ENCODE assay signal across 8 mouse cellular contexts in genomic region chr6:127109402-127109930, GRCm38 (mm10). TPM values are rescaled to one million over a fixed set of nuclear protein-coding genes. Genes with fewer than 3 reads are reported as not detected.
A peak's percentile ranks its signal among the peaks of the same experiment; 100 is the strongest.
DNase-seq lines count a peak whose midpoint lies in the region; ATAC-seq and TF ChIP-seq lines count a peak whose summit lies in the region.

Gene Tigar, minus strand, starts transcription at chr6:127109557.

- peak within 1 kb of the TSS; percentile 85 for H3K4me3 ChIP-seq in bone marrow, adult 2 months (replicated peaks; ENCODE audit: control insufficient read depth, low read depth, low read length)
- peak within 1 kb of the TSS; percentile 61 for H3K4me3 ChIP-seq in embryonic facial prominence, embryonic 15.5 days (replicated peaks)
- peak within 1 kb of the TSS; percentile 52 for H3K4me3 ChIP-seq in limb, embryonic 14.5 days (replicated peaks; ENCODE audit: low read length)
- peak within 1 kb of the TSS; percentile 52 for H3K4me3 ChIP-seq in midbrain, postnatal 0 days (ENCODE audit: low read depth, low read length)

- WGBS in bone marrow, adult 2 months, result under 1% methylated on average over 37 of the region's 37 CpGs
- WGBS in embryonic facial prominence, embryonic 15.5 days, result under 1% methylated on average over 37 of the region's 37 CpGs
- WGBS in limb, embryonic 14.5 days, result under 1% methylated on average over 37 of the region's 37 CpGs
- 1% methylated on average over 37 of the region's 37 CpGs for WGBS in midbrain, postnatal 0 days

- no peaks in the 10 kb centered on the region for H3K27me3 ChIP-seq in embryonic facial prominence, embryonic 15.5 days
- no peaks in the 10 kb centered on the region for H3K27me3 ChIP-seq in limb, embryonic 14.5 days (ENCODE audit: control insufficient read depth, insufficient read depth, low read length)
- H3K27me3 ChIP-seq in midbrain, postnatal 0 days (ENCODE audit: insufficient read depth, low read length), result no peaks in the 10 kb centered on the region

- peak within 1 kb of the TSS; percentile 40 for H3K9ac ChIP-seq in embryonic facial prominence, embryonic 15.5 days
- H3K9ac ChIP-seq in limb, embryonic 14.5 days (ENCODE audit: low read depth, low read length, severe bottlenecking), result peak within 1 kb of the TSS; percentile 53
- peak within 1 kb of the TSS; percentile 48; the same call in 1 of the 2 replicates for H3K9ac ChIP-seq in midbrain, postnatal 0 days (replicated peaks; ENCODE audit: low read length, poor library complexity, severe bottlenecking)

- peak; percentile 93 for TF ChIP-seq POLR2A in bone marrow, adult 2 months (IDR thresholded peaks at IDR 0.05; ENCODE audit: borderline replicate concordance, control insufficient read depth, low read depth, low read length)
- peak; percentile 68; the same call in 1 of the 2 replicates for TF ChIP-seq POLR2A in limb, embryonic 14.5 days (IDR thresholded peaks at IDR 0.05; ENCODE audit: borderline replicate concordance, extremely low read depth, insufficient read depth, insufficient read length)

- peak; percentile 98 for ATAC-seq in embryonic facial prominence, embryonic 15.5 days (ENCODE audit: insufficient number of reproducible peaks, low FRiP score, low TSS enrichment, low read depth)
- peak; percentile 100 for ATAC-seq in limb, embryonic 14.5 days (ENCODE audit: low FRiP score, low read depth)
- ATAC-seq in midbrain, postnatal 0 days (ENCODE audit: low FRiP score), result peak; percentile 98

- TF ChIP-seq CTCF in bone marrow, adult 2 months (IDR thresholded peaks at IDR 0.05; ENCODE audit: control insufficient read depth, insufficient read depth, low read length), result no peak
- TF ChIP-seq CTCF in midbrain, postnatal 0 days (IDR thresholded peaks at IDR 0.05), result peak; percentile 21; the same call in 1 of the 2 replicates

- peak; percentile 98 for DNase-seq in 416B (ENCODE audit: low read depth)
- DNase-seq in heart, adult 8-10 months (ENCODE audit: low spot score), result peak; percentile 92
- DNase-seq in kidney, adult 9 months, result peak; percentile 97
- peak; percentile 94 for DNase-seq in limb, embryonic 14.5 days (ENCODE audit: low spot score)
- DNase-seq in midbrain, postnatal 0 days (ENCODE audit: low spot score), result peak; percentile 96
- peak; percentile 78 to 82 for DNase-seq in spleen, postnatal 14 days (ENCODE audit: low spot score in 2 of 2)

- H3K36me3 ChIP-seq in embryonic facial prominence, embryonic 15.5 days, result no peaks in the 10 kb centered on the region
- H3K36me3 ChIP-seq in limb, embryonic 14.5 days (ENCODE audit: control insufficient read depth, insufficient read depth, low read length), result no peaks in the 10 kb centered on the region
- no peaks in the 10 kb centered on the region for H3K36me3 ChIP-seq in midbrain, postnatal 0 days (ENCODE audit: insufficient read depth, low read length)

- H3K4me1 ChIP-seq in bone marrow, adult 2 months (ENCODE audit: control insufficient read depth, insufficient read depth, low read length), result peaks cover 2% of the 10 kb centered on the region; the same call in 1 of the 2 replicates
- H3K4me1 ChIP-seq in embryonic facial prominence, embryonic 15.5 days, result peaks cover 13% of the 10 kb centered on the region; the same call in 1 of the 2 replicates
- peaks cover 9% of the 10 kb centered on the region; the same call in 1 of the 2 replicates for H3K4me1 ChIP-seq in limb, embryonic 14.5 days (ENCODE audit: control insufficient read depth, insufficient read depth, low read length)
- H3K4me1 ChIP-seq in midbrain, postnatal 0 days (ENCODE audit: insufficient read depth, low read length), result no peaks in the 10 kb centered on the region

- H3K4me2 ChIP-seq in embryonic facial prominence, embryonic 15.5 days (replicated peaks), result peak within 1 kb of the TSS; percentile 82
- peak within 1 kb of the TSS; percentile 72 for H3K4me2 ChIP-seq in limb, embryonic 14.5 days (replicated peaks; ENCODE audit: low read depth, low read length, severe bottlenecking)
- peak within 1 kb of the TSS; percentile 65 for H3K4me2 ChIP-seq in midbrain, postnatal 0 days (ENCODE audit: low read depth, low read length, poor library complexity, severe bottlenecking)

- H3K27ac ChIP-seq in bone marrow, adult 2 months (ENCODE audit: control insufficient read depth, insufficient read depth, low read depth, low read length, poor library complexity), result no peak within 1 kb of the TSS
- no peak within 1 kb of the TSS for H3K27ac ChIP-seq in embryonic facial prominence, embryonic 15.5 days (replicated peaks)
- H3K27ac ChIP-seq in limb, embryonic 14.5 days (replicated peaks; ENCODE audit: low read depth, low read length), result no peak within 1 kb of the TSS
- no peak within 1 kb of the TSS for H3K27ac ChIP-seq in midbrain, postnatal 0 days (ENCODE audit: low read depth, low read length)

- H3K9me3 ChIP-seq in embryonic facial prominence, embryonic 15.5 days (replicated peaks), result no peaks in the 10 kb centered on the region
- H3K9me3 ChIP-seq in limb, embryonic 14.5 days (ENCODE audit: control insufficient read depth, low read length), result no peaks in the 10 kb centered on the region
- no peaks in the 10 kb centered on the region for H3K9me3 ChIP-seq in midbrain, postnatal 0 days (ENCODE audit: low read length)

RNA-seq across cellular contexts. Expression of gene Tigar, which starts in this region (rescaled TPM):
- polyA plus RNA-seq in bone marrow, adult 2 months (2011; ENCODE audit: insufficient read depth, insufficient read length, low replicate concordance, missing spikeins), result 0.43 and 6.6 TPM in 2 replicates
- polyA plus RNA-seq in embryonic facial prominence, embryonic 15.5 days (2015; fragmentation: Nextera tagmentation; extraction: Ambion mirVana), result 2.7 and 3.1 TPM in 2 replicates
- 10 to 100 TPM; 51.8 to 65.8 (median 59.1) TPM for total RNA-seq in heart, adult 8-10 months (2022)
- 3.4 and 4.1 TPM in 2 replicates for polyA plus RNA-seq in limb, embryonic 14.5 days (2012; rRNA removed)
- polyA plus RNA-seq in limb, embryonic 14.5 days (2014; fragmentation: Nextera tagmentation; extraction: Ambion mirVana), result 3.2 and 3.3 TPM in 2 replicates
- 6.1 and 6.7 TPM in 2 replicates for total RNA-seq in midbrain, postnatal 0 days (2014; rRNA removed)
- 4.6 and 5.0 TPM in 2 replicates for polyA plus RNA-seq in midbrain, postnatal 0 days (2015; fragmentation: Nextera tagmentation; extraction: Ambion mirVana)
